Mouse (Mus musculus) lung, postnatal 0 days (tissue): Measurements from ENCODE around the gene Cuedc2. TPM values are rescaled to one million over a fixed set of nuclear protein-coding genes. Genes with fewer than 3 reads are reported as not detected.

Experiments
- ATAC-seq: fragments of 200-750 bp; cut with Nextera tagmentation; 2 replicates; pipeline ENCODE4 v1.8.0; 2017; ENCODE audit warnings: moderate library complexity
- DNase-seq: peaks from one replicate; pipeline ENCODE4 v3.0.0-alpha.2; 2016; ENCODE audit warnings: low spot score
- H3K27ac ChIP-seq: fragments of 300-500 bp; sonication (generic); 2 replicates; pipeline ENCODE4 v1.5.1; 2014; ENCODE audit warnings: antibody characterized with exemption, mild to moderate bottlenecking, low read length, mixed read lengths
- H3K27me3 ChIP-seq: fragments of 300-500 bp; sonication (generic); replicated peaks from 2 replicates; pipeline ENCODE4 v1.6.1; 2014; ENCODE audit warnings: low read length, mixed read lengths; ENCODE audit not compliant: insufficient read depth
- H3K36me3 ChIP-seq: fragments of 300-500 bp; sonication (generic); 2 replicates; pipeline ENCODE4 v1.6.1; 2014; ENCODE audit warnings: low read length, mixed read lengths; ENCODE audit not compliant: insufficient read depth
- H3K4me1 ChIP-seq: fragments of 300-500 bp; sonication (generic); 2 replicates; pipeline ENCODE4 v1.6.1; 2014; ENCODE audit warnings: antibody characterized with exemption, low read depth, low read length, mixed read lengths; ENCODE audit not compliant: insufficient read depth
- H3K4me2 ChIP-seq: fragments of 300-500 bp; sonication (generic); replicated peaks from 2 replicates; pipeline ENCODE4 v1.6.1; 2014; ENCODE audit warnings: low read depth, mild to moderate bottlenecking, low read length, moderate library complexity, mixed read lengths
- H3K4me3 ChIP-seq: fragments of 300-500 bp; sonication (generic); 2 replicates; pipeline ENCODE4 v1.5.1; 2014; ENCODE audit warnings: low read depth, low read length
- H3K9ac ChIP-seq: fragments of 300-500 bp; sonication (generic); replicated peaks from 2 replicates; pipeline ENCODE4 v1.6.1; 2014; ENCODE audit warnings: low read depth, mild to moderate bottlenecking
- H3K9me3 ChIP-seq: fragments of 300-500 bp; sonication (generic); 2 replicates; pipeline ENCODE4 v1.6.1; 2016; ENCODE audit warnings: low read length, mixed read lengths
- CTCF ChIP-seq: IDR thresholded peaks from 2 replicates; pipeline ENCODE4 v1.5.1; 2016; ENCODE audit warnings: antibody characterized with exemption, mild to moderate bottlenecking
- EP300 ChIP-seq: IDR thresholded peaks from 2 replicates; pipeline ENCODE4 v1.6.1; 2016; ENCODE audit warnings: antibody characterized with exemption, mild to moderate bottlenecking, control low read depth
- WGBS: fragments of 180-500 bp; shearing (Covaris S2); extraction: QIAGEN DNeasy Blood & Tissue Kit; methylation state at CpG from one replicate; pipeline ENCODE4 v1.1.7; 2014; 5-methylcytosine and 5-hydroxymethylcytosine counted together
- polyA plus RNA-seq: library from polyadenylated mRNA; unstranded; fragments of >200 nt; fragmentation: Nextera tagmentation; extraction: Ambion mirVana; gene quantifications from 2 replicates; pipeline ENCODE4 v1.2.1, GENCODE M21; 2015

The Cuedc2 gene
- polyA plus RNA-seq, 1 experiment from 2014 or later: 99.9 TPM

DNA sequence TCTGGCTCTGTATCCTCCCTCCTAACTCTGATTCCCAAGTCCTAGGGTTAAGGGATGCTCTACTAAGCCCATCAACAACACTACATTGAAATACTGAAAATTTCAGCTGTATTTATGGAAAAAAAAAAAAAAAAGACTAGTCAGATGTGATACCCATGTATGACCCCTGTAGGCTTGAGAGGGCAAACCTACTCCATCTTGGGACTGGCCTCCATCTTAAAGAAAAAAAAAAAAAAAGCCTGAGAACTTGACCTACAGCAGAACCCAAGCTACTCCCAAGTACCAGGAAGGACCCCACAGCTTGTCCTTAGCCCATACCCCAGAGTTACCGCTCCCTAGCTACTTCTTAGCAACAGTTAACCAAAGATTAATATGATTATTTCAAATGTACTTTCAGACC, 8.6 kb upstream of the Cuedc2 start:
- Histone ChIP-seq H3K27ac (no peak overlapping the region), H3K9me3 (no peaks in the 10 kb centered on the region), H3K9ac (no peak overlapping the region), H3K4me3 (no peak overlapping the region), H3K4me1 (no peaks in the 10 kb centered on the region; the same call in 1 of the 2 replicates), H3K27me3 (no peaks in the 10 kb centered on the region), H3K4me2 (no peak overlapping the region), H3K36me3 (no peaks in the 10 kb centered on the region)
- no peak for ATAC-seq
- WGBS: 100% methylated on average over 1 of the region's 1 CpGs
- no peak for TF ChIP-seq EP300
- no peak for TF ChIP-seq CTCF
- DNase-seq: no peak

DNA sequence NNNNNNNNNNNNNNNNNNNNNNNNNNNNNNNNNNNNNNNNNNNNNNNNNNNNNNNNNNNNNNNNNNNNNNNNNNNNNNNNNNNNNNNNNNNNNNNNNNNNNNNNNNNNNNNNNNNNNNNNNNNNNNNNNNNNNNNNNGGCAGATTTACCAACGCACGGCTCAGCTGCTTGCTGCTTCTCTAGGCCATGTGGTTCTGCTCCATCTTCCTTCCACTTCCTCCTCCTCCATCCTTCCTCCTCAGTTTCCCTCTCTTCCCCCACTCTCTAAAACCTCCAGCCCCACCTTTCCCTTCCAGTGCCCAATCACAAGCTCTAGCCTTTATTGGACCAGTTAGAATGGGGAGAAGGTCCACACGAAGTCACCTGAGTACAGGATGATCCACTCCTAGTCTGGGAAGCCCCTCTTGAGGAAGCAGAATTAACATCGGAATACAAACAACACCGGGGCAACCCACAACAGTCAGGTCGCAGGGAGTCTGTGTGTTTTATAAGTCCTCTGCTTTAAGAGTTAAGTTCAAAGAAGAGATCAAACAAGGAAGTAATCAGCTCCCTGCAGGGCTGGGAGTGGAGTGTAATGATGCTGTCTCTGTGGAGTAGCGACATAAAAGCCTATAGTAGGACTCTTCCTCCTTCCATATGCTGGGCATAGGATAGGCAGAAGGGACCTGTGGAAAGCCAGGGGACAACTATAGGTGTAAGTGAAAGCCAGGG, 6.4 kb upstream of the Cuedc2 start:
- H3K9ac ChIP-seq: no peak overlapping the region
- no peaks in the 10 kb centered on the region; the same call in 1 of the 2 replicates for H3K4me1 ChIP-seq
- H3K27me3 ChIP-seq: no peaks in the 10 kb centered on the region
- no peak overlapping the region for H3K27ac ChIP-seq
- ATAC-seq (no peak), DNase-seq (no peak)
- no peak overlapping the region for H3K4me3 ChIP-seq
- WGBS: 27% methylated on average over 7 of the region's 7 CpGs
- no peaks in the 10 kb centered on the region for H3K36me3 ChIP-seq
- no peaks in the 10 kb centered on the region for H3K9me3 ChIP-seq
- TF ChIP-seq EP300 (no peak), CTCF (no peak)
- no peak overlapping the region for H3K4me2 ChIP-seq

DNA sequence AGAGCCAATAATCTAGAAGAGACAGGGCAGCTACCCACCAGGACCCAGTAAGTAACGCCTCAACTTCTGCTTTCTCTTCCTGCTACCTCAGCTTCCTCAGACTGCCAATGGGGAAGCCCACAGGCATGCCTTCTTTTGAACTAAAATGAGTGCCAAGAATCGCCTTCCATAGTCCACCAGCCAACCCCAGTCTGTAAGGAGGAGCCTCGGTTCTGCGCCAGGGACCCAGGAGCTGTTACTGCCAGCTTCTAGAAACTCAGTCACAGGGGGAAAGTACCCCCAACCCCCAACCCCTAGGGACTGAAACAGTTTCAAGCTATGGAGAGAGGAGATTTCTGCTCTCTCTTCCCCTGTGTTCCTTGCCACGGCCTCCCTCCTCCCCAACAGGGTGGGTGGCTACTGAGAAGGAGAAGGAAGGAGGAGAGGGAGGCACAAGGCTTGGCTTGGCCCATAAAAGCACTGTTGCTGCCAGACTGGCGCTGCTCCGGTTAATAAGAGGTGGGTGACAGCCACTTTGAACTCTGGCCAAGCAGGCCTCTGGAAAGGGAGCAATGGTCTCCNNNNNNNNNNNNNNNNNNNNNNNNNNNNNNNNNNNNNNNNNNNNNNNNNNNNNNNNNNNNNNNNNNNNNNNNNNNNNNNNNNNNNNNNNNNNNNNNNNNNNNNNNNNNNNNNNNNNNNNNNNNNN, 927 bp upstream of the Cuedc2 start:
- no peaks in the 10 kb centered on the region for H3K9me3 ChIP-seq
- ATAC-seq: peak; percentile 39
- no peaks in the 10 kb centered on the region for H3K36me3 ChIP-seq
- TF ChIP-seq CTCF (no peak), EP300 (no peak)
- WGBS: 41% methylated on average over 7 of the region's 7 CpGs
- H3K4me3 ChIP-seq: no peak overlapping the region
- no peak overlapping the region for H3K9ac ChIP-seq
- H3K27ac ChIP-seq: peak overlapping the region; percentile 79
- H3K4me2 ChIP-seq: peak overlapping the region; percentile 29; the same call in 1 of the 2 replicates
- peak; percentile 82 for DNase-seq
- no peaks in the 10 kb centered on the region for H3K27me3 ChIP-seq
- H3K4me1 ChIP-seq: peaks cover 13% of the 10 kb centered on the region

DNA sequence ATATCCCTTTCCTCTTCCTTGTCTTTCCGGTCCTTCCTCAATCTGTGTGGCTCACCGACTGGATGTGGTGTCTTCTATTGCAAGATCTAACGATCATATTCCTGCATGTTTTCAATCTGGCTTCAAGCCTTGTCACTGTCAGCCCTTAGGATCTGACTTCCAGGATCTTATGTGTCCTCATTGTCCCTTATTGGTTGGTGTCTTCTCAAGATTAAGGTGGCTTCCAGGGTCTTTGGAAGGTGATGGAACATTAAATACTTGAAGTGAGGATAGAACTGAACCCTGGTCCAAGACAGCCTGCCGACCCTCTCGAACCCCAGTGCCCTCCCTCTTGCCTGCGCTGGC, 412 bp upstream of the Cuedc2 start:
- Histone ChIP-seq H3K27ac (peak overlapping the region; percentile 79), H3K9me3 (no peaks in the 10 kb centered on the region), H3K27me3 (no peaks in the 10 kb centered on the region), H3K9ac (no peak overlapping the region), H3K4me3 (no peak overlapping the region), H3K36me3 (no peaks in the 10 kb centered on the region), H3K4me2 (peak overlapping the region; percentile 29), H3K4me1 (peaks cover 13% of the 10 kb centered on the region)
- no peak for DNase-seq
- TF ChIP-seq CTCF (no peak), EP300 (peak; percentile 7; the same call in 1 of the 2 replicates)
- 44% methylated on average over 6 of the region's 6 CpGs for WGBS
- peak; percentile 17 for ATAC-seq

DNA sequence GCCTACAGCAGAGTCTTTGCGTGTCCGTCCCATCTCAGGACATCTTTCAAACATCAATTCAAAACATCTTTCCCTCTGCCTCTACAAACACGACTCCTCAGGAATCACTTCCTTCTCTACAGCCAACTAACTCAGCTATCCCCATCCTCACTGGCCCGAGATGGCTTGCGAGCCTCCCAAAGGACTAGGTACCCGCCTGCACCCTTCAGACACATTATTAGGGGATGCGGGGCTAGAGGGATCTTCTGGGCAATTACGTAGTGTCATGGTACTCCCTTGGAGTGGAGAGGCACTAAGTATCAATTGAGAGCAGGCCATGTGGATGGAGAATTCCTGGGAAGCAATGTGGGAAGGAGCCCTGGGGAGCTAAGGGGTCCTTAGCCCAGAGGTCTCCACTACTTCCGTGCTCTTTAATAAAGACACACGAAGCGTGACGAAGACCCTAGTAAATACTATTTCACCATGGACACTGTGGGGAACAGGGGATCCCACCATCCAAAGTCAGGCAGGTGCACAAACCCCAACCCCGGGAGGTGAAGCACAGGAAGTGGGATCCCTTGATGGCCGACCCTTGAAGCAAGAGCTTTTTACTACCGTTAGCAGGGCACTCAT, 677 bp downstream of the Cuedc2 start:
- H3K4me3 ChIP-seq: peak overlapping the region; percentile 65
- H3K9ac ChIP-seq: peak overlapping the region; percentile 57
- 0 out of 2 replicates have a peak overlapping the region, but pooled peaks have one; percentile 7 for H3K27ac ChIP-seq
- no peaks in the 10 kb centered on the region for H3K9me3 ChIP-seq
- ATAC-seq: no peak
- 31% methylated on average over 15 of the region's 15 CpGs for WGBS
- H3K27me3 ChIP-seq: no peaks in the 10 kb centered on the region
- peaks cover 13% of the 10 kb centered on the region for H3K4me1 ChIP-seq
- no peak for DNase-seq
- H3K4me2 ChIP-seq: peak overlapping the region; percentile 72
- H3K36me3 ChIP-seq: no peaks in the 10 kb centered on the region
- TF ChIP-seq CTCF (no peak), EP300 (no peak)

DNA sequence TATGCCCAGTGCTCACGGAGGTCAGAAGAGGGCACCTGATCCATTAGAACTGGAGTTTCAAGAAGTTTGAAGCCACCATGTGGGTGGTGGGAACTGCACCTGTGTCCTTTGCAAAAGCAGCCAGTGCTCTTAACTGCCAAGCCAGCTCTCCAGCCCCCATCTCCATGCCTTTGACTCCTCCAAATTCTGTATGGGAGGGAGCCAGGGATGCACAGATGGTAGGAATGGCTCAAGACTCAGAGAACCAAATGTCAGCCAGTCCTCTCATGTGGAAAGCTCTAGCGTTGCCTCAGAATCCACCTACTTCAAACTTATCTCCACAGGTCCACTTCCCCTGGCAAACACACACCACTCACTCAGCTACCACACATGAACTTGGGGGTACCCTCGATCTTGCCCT, 4.6 kb downstream of the Cuedc2 start:
- Histone ChIP-seq H3K4me1 (peaks cover 11% of the 10 kb centered on the region), H3K27me3 (no peaks in the 10 kb centered on the region), H3K36me3 (0 out of 2 replicates have a peak, but pooled peaks cover 3% of the 10 kb centered on the region), H3K27ac (no peak overlapping the region), H3K4me2 (no peak overlapping the region), H3K9me3 (no peaks in the 10 kb centered on the region), H3K9ac (no peak overlapping the region), H3K4me3 (no peak overlapping the region)
- no peak for TF ChIP-seq EP300
- 84% methylated on average over 3 of the region's 3 CpGs for WGBS
- ATAC-seq: no peak
- DNase-seq: no peak
